Mouse (Mus musculus) MEL (cell line): ENCODE measurements around the gene Rac1.

Experiments
- CHD2 ChIP-seq: IDR thresholded peaks from 2 replicates; pipeline ENCODE4 v1.6.1; 2011; ENCODE audit warnings: low read length, improper control_type of control experiment
- CTCF ChIP-seq, 3 experiments: IDR thresholded peaks in 2 of 3; conservative IDR thresholded peaks in 1 of 3; 2 replicates each; pipeline ENCODE4 v1.5.1; 2011 to 2012; ENCODE audit warnings: low read length in 3 of 3, low read depth in 2 of 3, mild to moderate bottlenecking in 2 of 3, improper control_type of control experiment in 1 of 3, inconsistent platforms in 1 of 3, mixed read lengths in 1 of 3, moderate library complexity in 1 of 3; ENCODE audit not compliant: control insufficient read depth in 1 of 3, insufficient read depth in 1 of 3, poor library complexity in 1 of 3, severe bottlenecking in 1 of 3
- POLR2A ChIP-seq, 2 experiments: IDR thresholded peaks; 2 replicates each; pipeline ENCODE4 v1.6.1; 2011 to 2012; ENCODE audit warnings: low read length in 2 of 2, mild to moderate bottlenecking in 2 of 2, control low read depth in 1 of 2, improper control_type of control experiment in 1 of 2, low read depth in 1 of 2, moderate library complexity in 1 of 2; ENCODE audit not compliant: control insufficient read depth in 1 of 2, insufficient read depth in 1 of 2, poor library complexity in 1 of 2
- USF2 ChIP-seq, 2 experiments: IDR thresholded peaks; 2 replicates each; pipeline ENCODE4 v1.6.1; 2011 to 2012; ENCODE audit warnings: improper control_type of control experiment in 2 of 2, low read length in 2 of 2, borderline replicate concordance in 1 of 2, inconsistent platforms in 1 of 2, low read depth in 1 of 2, mild to moderate bottlenecking in 1 of 2; ENCODE audit not compliant: insufficient read depth in 1 of 2

- no peak for TF ChIP-seq POLR2A (IDR thresholded peaks at IDR 0.05; ENCODE audit: control insufficient read depth in 1 of 2, insufficient read depth in 1 of 2, low read depth in 1 of 2, low read length in 2 of 2, poor library complexity in 1 of 2)
- TF ChIP-seq USF2 (IDR thresholded peaks at IDR 0.05; ENCODE audit: borderline replicate concordance in 1 of 2, insufficient read depth in 1 of 2, low read depth in 1 of 2, low read length in 2 of 2): no peak
- no peak for TF ChIP-seq CTCF (IDR thresholded peaks at IDR 0.05 in 2 of 3, conservative IDR thresholded peaks at IDR 0.05 in 1 of 3; ENCODE audit: control insufficient read depth in 1 of 3, insufficient read depth in 1 of 3, low read depth in 2 of 3, low read length in 3 of 3, poor library complexity in 1 of 3, severe bottlenecking in 1 of 3)
- no peak for TF ChIP-seq CHD2
These were observed 39.4 kb upstream of the Rac1 start for GRCm38 (mm10) chr5:143567258-143567670.
